Mouse (Mus musculus): ENCODE measurements around the gene Arrdc1. TPM values are rescaled to one million over a fixed set of nuclear protein-coding genes. Genes with fewer than 3 reads are reported as not detected.

The Arrdc1 gene
- polyA plus RNA-seq, 1 experiment: 315 TPM

DNA sequence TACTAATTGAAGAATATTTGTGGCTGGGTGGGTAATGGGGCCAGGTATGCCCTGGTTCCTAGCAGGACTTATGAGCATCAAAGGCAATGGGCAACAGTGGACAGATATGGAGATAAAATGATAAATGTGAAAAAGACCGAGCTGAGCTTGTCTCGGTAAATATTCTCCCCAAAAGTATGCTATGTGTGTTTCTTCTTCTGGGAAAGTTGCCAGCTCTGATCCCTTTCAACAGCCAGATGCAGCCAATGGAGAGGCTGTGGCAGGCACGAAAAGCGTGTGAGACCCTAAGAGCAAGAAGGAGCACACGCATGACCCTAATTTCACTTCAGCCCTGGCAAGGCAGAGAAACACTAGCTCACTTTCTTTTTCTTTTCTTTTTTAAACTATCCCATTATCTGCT is 34.0 kb downstream of the Arrdc1 start:
- Histone ChIP-seq H3K4me3 (ENCODE audit: control insufficient read depth, insufficient read depth, low read length) (no peak overlapping the region), H3K27me3 (ENCODE audit: control insufficient read depth, insufficient read depth, low read length) (no peaks in the 10 kb centered on the region), H3K27ac (ENCODE audit: control insufficient read depth, insufficient read depth, low read length) (no peak overlapping the region), H3K36me3 (ENCODE audit: control insufficient read depth, insufficient read depth, low read length) (no peaks in the 10 kb centered on the region), H3K4me1 (replicated peaks; ENCODE audit: control insufficient read depth, insufficient read depth, low read length) (no peaks in the 10 kb centered on the region)
- DNase-seq: no peak
- TF ChIP-seq POLR2A (IDR thresholded peaks at IDR 0.05; ENCODE audit: control insufficient read depth, extremely low read depth, insufficient read depth, low read length, poor library complexity): no peak
- TF ChIP-seq CTCF (IDR thresholded peaks at IDR 0.05; ENCODE audit: borderline replicate concordance, control insufficient read depth, extremely low read depth, insufficient read depth, low read length, poor library complexity): no peak
- WGBS: 78% methylated on average over 5 of the region's 5 CpGs

DNA sequence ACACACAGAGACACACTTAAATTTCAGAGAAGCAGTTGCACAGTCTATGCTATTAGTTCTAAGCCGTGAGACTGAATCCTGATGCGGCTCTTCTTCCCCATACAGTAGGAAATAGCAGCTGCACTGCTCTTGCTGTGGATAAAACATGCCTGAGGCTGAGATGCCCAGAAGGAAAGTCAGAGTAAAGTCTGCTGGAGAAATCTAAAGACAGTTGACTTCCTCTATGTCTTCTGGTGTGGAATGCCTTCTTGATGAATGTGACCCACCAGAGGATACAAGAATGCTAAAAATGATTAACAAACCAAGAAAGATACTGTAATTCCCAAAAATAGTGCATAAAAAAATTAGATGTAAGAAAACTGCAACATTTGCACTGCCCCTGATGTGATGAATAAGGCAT is 35.8 kb downstream of the Arrdc1 start:
- Histone ChIP-seq H3K27ac (ENCODE audit: control insufficient read depth, insufficient read depth, low read length) (no peak overlapping the region), H3K36me3 (ENCODE audit: control insufficient read depth, insufficient read depth, low read length) (no peaks in the 10 kb centered on the region), H3K27me3 (ENCODE audit: control insufficient read depth, insufficient read depth, low read length) (no peaks in the 10 kb centered on the region), H3K4me3 (ENCODE audit: control insufficient read depth, insufficient read depth, low read length) (no peak overlapping the region), H3K4me1 (replicated peaks; ENCODE audit: control insufficient read depth, insufficient read depth, low read length) (no peaks in the 10 kb centered on the region)
- WGBS: 92% methylated on average over 2 of the region's 2 CpGs
- DNase-seq: no peak
- TF ChIP-seq POLR2A (IDR thresholded peaks at IDR 0.05; ENCODE audit: control insufficient read depth, extremely low read depth, insufficient read depth, low read length, poor library complexity) (no peak), CTCF (IDR thresholded peaks at IDR 0.05; ENCODE audit: borderline replicate concordance, control insufficient read depth, extremely low read depth, insufficient read depth, low read length, poor library complexity) (no peak)

DNA sequence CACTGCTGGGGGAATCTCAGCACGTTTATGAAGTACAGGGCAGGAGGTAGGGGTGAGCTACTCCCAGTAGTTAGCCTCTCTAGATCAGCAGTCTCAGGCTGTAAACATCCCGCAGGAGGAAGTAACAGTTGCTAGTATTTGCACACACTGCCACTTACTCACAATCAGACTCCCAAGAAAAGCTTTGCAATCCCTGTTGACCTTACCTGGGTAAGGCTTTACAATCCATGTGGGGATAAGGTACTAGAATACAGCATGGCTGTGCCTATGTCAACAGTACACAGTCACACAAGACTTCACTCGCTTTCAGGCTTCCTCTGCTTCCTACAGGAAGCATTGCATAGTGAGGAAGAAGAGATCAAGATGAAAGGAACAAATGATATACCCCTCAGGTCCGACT is 38.3 kb downstream of the Arrdc1 start:
- H3K36me3 ChIP-seq (ENCODE audit: control insufficient read depth, insufficient read depth, low read length): no peaks in the 10 kb centered on the region
- DNase-seq: no peak
- WGBS: 82% methylated on average over 4 of the region's 4 CpGs
- no peaks in the 10 kb centered on the region for H3K27me3 ChIP-seq (ENCODE audit: control insufficient read depth, insufficient read depth, low read length)
- H3K4me1 ChIP-seq (replicated peaks; ENCODE audit: control insufficient read depth, insufficient read depth, low read length): no peaks in the 10 kb centered on the region
- no peak overlapping the region for H3K4me3 ChIP-seq (ENCODE audit: control insufficient read depth, insufficient read depth, low read length)
- no peak overlapping the region for H3K27ac ChIP-seq (ENCODE audit: control insufficient read depth, insufficient read depth, low read length)
- TF ChIP-seq POLR2A (IDR thresholded peaks at IDR 0.05; ENCODE audit: control insufficient read depth, extremely low read depth, insufficient read depth, low read length, poor library complexity) (no peak), CTCF (IDR thresholded peaks at IDR 0.05; ENCODE audit: borderline replicate concordance, control insufficient read depth, extremely low read depth, insufficient read depth, low read length, poor library complexity) (no peak)

DNA sequence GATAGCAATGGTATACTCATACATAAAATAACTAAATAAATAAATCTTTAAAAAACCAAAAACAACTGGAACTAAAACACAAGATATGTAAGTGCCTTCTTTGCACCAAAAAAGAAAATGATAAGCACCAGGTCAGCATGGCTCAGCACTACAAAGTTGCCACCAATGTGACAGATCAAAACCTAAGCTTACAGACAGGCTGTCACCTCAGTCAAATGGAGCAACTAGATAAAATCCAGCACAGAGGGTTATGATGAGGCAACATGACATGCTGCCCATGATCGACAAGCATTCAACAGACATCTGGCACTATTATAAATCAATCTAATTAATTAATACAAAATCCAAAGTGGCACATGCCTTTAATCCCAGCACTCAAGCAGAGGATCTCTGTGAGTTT is 40.8 kb downstream of the Arrdc1 start:
- WGBS: 98% methylated on average over 1 of the region's 1 CpGs
- DNase-seq: no peak
- Histone ChIP-seq H3K4me3 (ENCODE audit: control insufficient read depth, insufficient read depth, low read length) (no peak overlapping the region), H3K36me3 (ENCODE audit: control insufficient read depth, insufficient read depth, low read length) (no peaks in the 10 kb centered on the region), H3K27me3 (ENCODE audit: control insufficient read depth, insufficient read depth, low read length) (no peaks in the 10 kb centered on the region), H3K27ac (ENCODE audit: control insufficient read depth, insufficient read depth, low read length) (no peak overlapping the region), H3K4me1 (replicated peaks; ENCODE audit: control insufficient read depth, insufficient read depth, low read length) (no peaks in the 10 kb centered on the region)
- TF ChIP-seq CTCF (IDR thresholded peaks at IDR 0.05; ENCODE audit: borderline replicate concordance, control insufficient read depth, extremely low read depth, insufficient read depth, low read length, poor library complexity) (no peak), POLR2A (IDR thresholded peaks at IDR 0.05; ENCODE audit: control insufficient read depth, extremely low read depth, insufficient read depth, low read length, poor library complexity) (no peak)

DNA sequence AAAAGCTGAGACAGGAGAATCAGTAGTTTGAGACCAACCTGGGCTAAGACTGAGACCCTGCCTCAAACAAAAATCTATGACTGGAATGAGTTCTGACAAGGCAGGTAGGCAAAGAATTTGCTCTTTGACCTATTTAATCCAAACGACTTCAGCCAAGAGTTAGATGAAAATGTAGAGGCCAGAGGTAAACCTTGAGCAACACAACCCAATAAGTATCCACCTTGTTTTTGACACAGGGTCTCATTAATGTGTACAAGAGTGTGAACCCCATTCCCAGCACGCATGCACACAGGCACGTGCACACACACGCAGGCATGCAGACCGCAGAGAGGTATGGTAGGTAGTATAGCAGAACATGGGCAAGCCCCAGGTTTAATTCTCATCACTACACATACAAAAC is 42.7 kb downstream of the Arrdc1 start:
- no peak overlapping the region for H3K4me3 ChIP-seq (ENCODE audit: control insufficient read depth, insufficient read depth, low read length)
- DNase-seq: no peak
- no peak overlapping the region for H3K27ac ChIP-seq (ENCODE audit: control insufficient read depth, insufficient read depth, low read length)
- H3K27me3 ChIP-seq (ENCODE audit: control insufficient read depth, insufficient read depth, low read length): no peaks in the 10 kb centered on the region
- no peaks in the 10 kb centered on the region for H3K4me1 ChIP-seq (replicated peaks; ENCODE audit: control insufficient read depth, insufficient read depth, low read length)
- WGBS: 94% methylated on average over 5 of the region's 5 CpGs
- no peaks in the 10 kb centered on the region for H3K36me3 ChIP-seq (ENCODE audit: control insufficient read depth, insufficient read depth, low read length)
- TF ChIP-seq CTCF (IDR thresholded peaks at IDR 0.05; ENCODE audit: borderline replicate concordance, control insufficient read depth, extremely low read depth, insufficient read depth, low read length, poor library complexity) (no peak), POLR2A (IDR thresholded peaks at IDR 0.05; ENCODE audit: control insufficient read depth, extremely low read depth, insufficient read depth, low read length, poor library complexity) (no peak)

DNA sequence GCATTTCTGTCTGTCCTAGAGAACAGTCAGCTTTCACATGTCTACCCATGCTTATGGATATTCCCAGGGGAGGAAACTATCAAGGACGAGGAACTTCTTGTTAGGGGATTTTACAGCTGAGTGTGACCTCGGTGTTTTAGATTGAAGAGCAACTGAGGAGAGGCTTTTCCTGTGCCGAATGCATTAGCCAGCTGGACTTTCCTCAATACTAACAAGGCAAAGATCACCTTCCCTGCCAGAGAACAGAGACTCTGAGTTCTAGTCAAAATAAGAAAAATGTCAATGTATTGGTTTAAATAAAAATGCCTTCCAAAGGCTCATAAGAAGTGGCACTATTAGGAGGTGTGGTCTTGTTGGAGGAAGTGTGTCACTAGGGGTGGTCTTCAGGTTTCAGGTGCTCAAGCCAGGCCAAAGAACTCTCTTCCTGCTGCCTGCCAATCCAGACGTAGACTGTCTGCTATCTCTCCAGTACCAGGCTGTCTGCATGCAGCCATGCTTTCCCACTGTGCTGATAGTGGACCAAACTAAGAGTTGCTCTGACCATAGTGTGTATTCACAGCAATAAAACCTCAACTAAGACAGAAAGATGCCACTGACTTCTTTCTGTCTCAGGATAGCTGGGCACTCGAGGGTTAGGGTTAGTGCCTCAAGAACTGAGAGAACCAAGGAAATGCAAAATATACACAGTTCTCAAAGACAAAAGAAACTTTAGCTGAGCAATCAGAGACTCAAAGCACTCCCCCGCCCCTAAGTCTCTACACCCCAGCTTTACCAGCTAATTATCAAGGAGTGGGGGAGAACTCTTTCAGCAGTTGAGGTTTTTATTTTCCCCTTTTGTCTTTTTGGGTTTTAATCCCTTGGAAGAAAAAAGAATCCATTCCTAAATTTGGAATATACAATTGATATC is 44.3 kb downstream of the Arrdc1 start:
- Histone ChIP-seq H3K27ac (ENCODE audit: control insufficient read depth, insufficient read depth, low read length) (no peak overlapping the region), H3K36me3 (ENCODE audit: control insufficient read depth, insufficient read depth, low read length) (peaks cover 10% of the 10 kb centered on the region; the same call in 1 of the 2 replicates), H3K27me3 (ENCODE audit: control insufficient read depth, insufficient read depth, low read length) (no peaks in the 10 kb centered on the region), H3K4me1 (replicated peaks; ENCODE audit: control insufficient read depth, insufficient read depth, low read length) (no peaks in the 10 kb centered on the region), H3K4me3 (ENCODE audit: control insufficient read depth, insufficient read depth, low read length) (no peak overlapping the region)
- 91% methylated on average over 6 of the region's 6 CpGs for WGBS
- TF ChIP-seq POLR2A (IDR thresholded peaks at IDR 0.05; ENCODE audit: control insufficient read depth, extremely low read depth, insufficient read depth, low read length, poor library complexity) (no peak), CTCF (IDR thresholded peaks at IDR 0.05; ENCODE audit: borderline replicate concordance, control insufficient read depth, extremely low read depth, insufficient read depth, low read length, poor library complexity) (no peak)
- no peak for DNase-seq

All from thymus, adult 2 months (tissue).